Mouse (Mus musculus) left cerebral cortex, adult 2 months (tissue): ENCODE measurements around the gene Klhl29. TPM values are rescaled to one million over a fixed set of nuclear protein-coding genes. Genes with fewer than 3 reads are reported as not detected.

ENCODE experiments used
- DNase-seq, 2 experiments: peaks; one replicate each; pipeline ENCODE4 v3.0.0; 2021 to 2022; ENCODE audit warnings: low spot score in 2 of 2, mixed read lengths in 1 of 2; ENCODE audit errors: extremely low spot score in 1 of 2
- H3K27ac ChIP-seq: fragments of 200-600 bp; 2 replicates; pipeline ENCODE4 v1.8.1; 2022
- H3K4me3 ChIP-seq: fragments of 200-600 bp; 2 replicates; pipeline ENCODE4 v1.8.1; 2022
- CTCF ChIP-seq: fragments of 200-600 bp; IDR thresholded peaks from 2 replicates; pipeline ENCODE4 v1.8.1; 2022; ENCODE audit warnings: antibody characterized with exemption, mild to moderate bottlenecking, moderate library complexity
- intact Hi-C: fragments of 180-260 bp; cut with DNase I; formaldehyde crosslinking; loops from one replicate; pipeline ENCODE4 v1.15.1; 2025
- long read RNA-seq, 2 experiments: library from polyadenylated mRNA; stranded (forward); transcript quantifications; one replicate each; pipeline ENCODE4 v2.0.0; 2021; ENCODE audit warnings: borderline mapping rate in 2 of 2
- total RNA-seq, 2 experiments: library from RNA; stranded (reverse); gene quantifications; 2 replicates each; pipeline ENCODE4 v1.2.3; 2021

Klhl29 gene
- total RNA-seq, result 10 to 100 TPM; 43.2 to 44.3 TPM
- long read RNA-seq, experiment 1, partial matches to known transcripts, result 1 of 10 reads
- long read RNA-seq, experiment 1, other reads (novel, unspliced or antisense), result 9 of 10 reads
- long read RNA-seq, experiment 2, partial matches to known transcripts, result 0 of 4 reads
- long read RNA-seq, experiment 2, other reads (novel, unspliced or antisense), result 4 of 4 reads

DNA sequence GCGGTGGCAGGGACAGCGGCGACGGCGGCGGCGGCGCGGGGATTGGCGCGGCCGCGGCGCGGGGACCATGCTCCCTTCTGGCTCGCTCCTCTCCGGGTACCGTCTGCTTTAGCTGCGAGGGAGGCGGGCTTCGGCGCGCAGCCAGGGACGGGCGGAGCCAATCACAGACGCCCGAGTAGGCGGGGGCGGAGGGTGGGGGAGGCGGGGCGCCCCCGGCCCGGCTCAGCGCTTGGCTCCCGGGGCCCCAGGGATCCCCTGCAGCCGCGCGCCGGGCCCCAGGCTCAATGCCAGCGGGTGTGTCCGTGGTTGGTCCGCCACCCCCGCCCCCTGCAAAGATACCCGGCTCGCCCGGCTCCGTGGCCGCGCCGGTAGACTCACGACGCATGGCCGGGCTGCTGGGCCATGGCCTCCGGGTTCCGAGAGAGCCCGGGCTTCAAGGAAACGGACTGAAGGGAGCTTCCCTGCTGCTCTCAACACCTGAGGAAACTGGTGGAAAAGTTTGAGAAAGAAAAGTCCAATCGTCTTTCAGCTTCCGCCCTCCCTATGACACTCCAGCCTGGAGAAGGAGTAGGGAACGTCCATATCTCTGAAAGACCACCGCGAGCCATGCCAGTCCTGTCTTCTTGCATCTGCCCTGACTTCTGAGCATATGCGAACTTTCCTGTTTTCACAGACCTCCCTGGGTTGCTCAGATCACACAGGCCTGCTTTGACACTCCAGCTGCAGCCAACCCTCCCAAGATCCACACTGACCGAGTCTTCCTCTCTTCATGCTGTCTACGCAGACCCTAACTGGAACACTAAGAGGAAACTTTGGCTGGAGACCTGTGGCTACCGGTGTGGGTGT lies at the start of gene Klhl29:
Klhl29 (minus strand) TSS at position 67 of the 846 bp plus-strand sequence.
- DNase-seq, result peak; percentile 81 to 84
- intact Hi-C loops, result loop anchor here (5.0 to 10.0 kb wide), 3 partner anchors 131 to 1259 kb away; no protein-coding TSS in a partner anchor
- peak within 1 kb of the TSS; percentile 99 for H3K27ac ChIP-seq
- H3K4me3 ChIP-seq, result peak within 1 kb of the TSS; percentile 71
- no peak for TF ChIP-seq CTCF

DNA sequence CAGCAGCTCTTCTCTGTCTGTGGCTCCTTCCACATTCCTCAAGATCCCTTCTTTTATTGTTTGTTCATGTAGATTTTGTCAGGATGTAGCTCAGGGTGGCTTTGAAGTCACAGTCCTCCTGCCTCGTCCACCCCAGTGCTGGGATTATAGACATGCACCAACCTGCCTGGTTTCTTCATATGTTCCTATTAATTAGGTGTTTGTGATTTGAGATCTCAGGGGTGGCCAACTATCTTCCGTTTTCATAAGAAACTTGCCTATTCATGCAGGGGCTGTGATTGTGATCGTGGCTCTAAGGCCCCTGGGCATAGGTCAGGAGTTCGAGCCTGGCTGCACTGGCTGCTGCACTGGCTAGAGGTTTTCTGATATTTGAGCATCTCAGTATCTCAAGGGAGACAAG lies 49.8 kb upstream of the Klhl29 start:
- no peak for DNase-seq
- intact Hi-C loops, result no loop called here
- TF ChIP-seq CTCF, result no peak
- no peak overlapping the region for H3K4me3 ChIP-seq
- H3K27ac ChIP-seq, result no peak overlapping the region

DNA sequence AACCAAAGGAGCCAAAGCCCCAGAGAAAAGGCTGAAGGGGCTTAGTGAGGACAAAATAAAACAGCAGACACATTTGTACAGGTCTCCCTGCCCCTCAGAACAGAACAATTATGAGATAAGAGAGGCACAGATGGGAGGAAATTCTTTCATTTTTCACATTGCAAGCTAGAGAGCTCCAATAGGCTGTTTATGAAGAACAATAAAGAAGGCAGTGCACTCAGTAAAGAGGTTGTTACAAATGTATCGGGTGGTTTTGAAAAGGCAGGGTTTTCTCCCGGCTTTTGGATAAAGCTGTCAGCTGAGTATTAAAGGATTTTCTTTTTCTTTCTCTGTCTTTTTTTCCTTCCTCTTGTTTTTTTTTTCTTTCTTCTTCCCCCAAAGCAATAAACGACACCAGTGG lies 40.3 kb upstream of the Klhl29 start:
- no peak overlapping the region for H3K4me3 ChIP-seq
- intact Hi-C loops, result no loop called here
- H3K27ac ChIP-seq, result no peak overlapping the region
- TF ChIP-seq CTCF, result no peak
- DNase-seq, result no peak

DNA sequence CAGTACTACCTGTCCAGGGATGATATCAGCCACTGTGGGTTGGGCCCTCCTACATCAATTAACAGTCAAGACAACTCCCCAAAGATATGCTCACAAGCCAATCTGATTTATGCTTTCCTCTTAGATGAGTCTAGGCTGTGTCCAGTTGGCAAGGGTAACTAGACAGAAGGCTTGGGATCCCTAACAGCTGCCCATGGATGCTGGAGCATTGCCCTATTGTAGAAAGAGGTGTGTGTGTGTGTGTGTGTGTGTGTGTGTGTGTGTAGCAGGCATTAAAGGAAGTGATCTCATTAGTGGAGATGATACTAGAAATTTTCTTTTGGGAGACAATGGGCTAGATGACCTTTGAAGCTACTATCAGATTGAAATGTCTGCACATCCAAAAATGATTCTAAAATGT lies 38.5 kb upstream of the Klhl29 start:
- intact Hi-C loops, result no loop called here
- no peak for DNase-seq
- TF ChIP-seq CTCF, result no peak
- no peak overlapping the region for H3K27ac ChIP-seq
- H3K4me3 ChIP-seq, result no peak overlapping the region

DNA sequence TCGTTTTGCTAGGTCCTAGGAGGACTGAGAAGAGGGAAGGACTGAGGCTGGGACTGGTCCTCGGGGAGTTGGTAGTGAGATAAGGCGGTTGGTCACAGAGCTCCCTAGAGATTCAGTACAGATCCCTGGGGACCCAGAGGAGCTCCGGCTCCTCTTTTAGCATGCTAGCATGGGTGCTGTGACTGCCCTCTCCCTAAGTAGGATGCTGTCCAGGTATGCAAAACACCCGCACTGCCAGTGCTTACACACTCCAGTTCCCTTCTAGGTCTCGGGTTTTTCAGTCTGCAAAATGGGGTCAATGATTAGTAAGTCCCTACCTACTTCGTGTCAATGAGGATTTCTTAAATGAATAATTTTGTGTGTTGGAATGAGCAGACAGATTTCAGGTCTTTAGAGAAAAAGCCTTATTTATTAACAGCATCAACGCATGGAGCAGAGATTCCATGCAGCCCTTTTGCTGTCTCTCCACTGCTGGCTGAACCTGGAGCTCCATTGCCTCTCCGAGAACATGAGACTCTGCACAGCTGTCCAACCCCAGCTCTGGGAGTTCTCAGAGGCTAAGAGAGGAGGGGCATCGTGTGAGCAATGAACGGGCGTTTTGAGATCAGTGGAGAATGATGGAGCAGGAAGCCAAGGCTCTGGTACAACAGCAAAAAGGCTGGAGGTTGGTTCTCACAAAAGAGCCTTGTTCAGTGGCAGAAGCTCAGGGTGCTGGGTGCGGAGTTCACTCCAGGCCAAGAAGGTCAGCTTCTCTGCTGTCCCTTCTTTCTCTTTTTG lies 36.5 kb upstream of the Klhl29 start:
- TF ChIP-seq CTCF, result no peak
- Histone ChIP-seq H3K4me3 (no peak overlapping the region), H3K27ac (no peak overlapping the region)
- intact Hi-C loops, result no loop called here
- DNase-seq, result no peak

DNA sequence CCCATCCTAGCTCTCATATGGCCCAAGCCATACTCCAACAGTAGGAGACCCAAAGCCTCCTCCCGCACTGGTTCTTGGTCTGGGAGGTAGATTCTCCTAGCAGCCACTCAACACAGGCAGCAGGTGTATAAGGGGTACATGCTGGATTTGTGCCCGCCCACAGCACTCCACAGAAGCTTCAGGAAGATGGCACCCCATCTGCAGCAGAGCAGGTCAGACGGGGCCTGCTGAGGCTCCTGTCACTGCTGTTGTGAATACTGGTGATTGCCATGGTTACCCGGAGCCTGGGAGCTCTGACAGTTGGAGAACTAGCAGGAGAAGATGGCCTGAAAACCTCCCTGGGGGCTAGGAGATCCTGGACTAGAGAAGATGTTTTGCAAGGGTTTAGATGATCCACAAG lies 35.9 kb upstream of the Klhl29 start:
- DNase-seq, result no peak
- no peak overlapping the region for H3K27ac ChIP-seq
- TF ChIP-seq CTCF, result no peak
- no peak overlapping the region for H3K4me3 ChIP-seq
- intact Hi-C loops, result no loop called here

DNA sequence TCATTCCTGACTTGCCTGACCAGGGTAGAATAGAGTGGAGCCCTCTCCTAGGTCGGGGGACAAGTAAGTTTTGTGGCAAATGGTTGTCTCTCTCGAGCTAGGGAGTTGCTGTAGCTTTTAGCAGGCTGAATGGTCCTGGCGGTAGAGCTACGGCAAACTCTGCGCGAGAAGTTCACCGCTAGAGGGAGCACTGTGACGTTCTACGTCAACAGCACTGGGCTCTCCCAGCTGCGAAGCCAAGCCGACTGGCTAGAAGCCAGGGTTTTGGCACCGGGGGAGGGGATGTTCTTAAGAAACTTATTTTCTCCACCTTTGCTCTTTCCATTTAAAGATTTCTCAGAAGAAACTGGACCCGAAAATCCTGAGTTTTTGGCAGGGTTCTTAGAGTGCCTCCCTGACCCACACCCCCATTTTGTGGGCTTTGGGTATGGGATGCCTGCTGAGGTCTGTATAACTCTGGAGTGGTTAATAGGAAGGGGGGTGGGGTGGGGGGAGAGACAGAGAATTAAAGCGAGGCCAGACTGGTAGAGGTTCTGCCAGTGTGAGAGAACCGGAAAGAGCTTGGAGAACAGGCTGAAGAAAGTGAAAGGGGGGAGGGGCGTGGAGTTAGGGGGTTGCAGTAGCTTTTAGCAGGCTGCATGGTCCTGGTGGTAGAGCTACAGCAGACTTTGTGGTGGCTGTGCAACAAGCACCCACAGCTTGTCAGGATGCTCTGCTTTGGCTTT lies 35.1 kb upstream of the Klhl29 start:
- Histone ChIP-seq H3K4me3 (no peak overlapping the region), H3K27ac (no peak overlapping the region)
- intact Hi-C loops, result no loop called here
- DNase-seq, result peak; percentile 83 to 87
- TF ChIP-seq CTCF, result peak; percentile 87

DNA sequence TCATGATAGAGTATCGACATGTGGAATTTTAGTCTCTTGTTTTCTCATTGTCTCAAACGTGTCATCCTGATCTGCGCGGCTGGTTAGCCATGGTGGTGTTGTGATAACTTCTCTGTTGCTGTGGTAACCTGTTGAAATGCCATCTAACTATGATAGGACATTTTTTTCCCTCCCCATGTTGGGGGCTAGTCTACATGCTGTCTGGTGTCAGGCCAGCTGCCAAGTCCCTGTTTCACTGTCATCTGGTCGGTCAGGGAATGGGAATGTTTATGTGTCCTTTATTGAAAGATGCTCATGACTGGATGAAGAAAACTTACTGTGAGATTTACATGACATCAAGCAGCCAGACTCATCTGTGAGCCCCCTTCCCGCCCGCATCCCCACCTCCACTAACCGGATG lies 31.7 kb upstream of the Klhl29 start:
- Histone ChIP-seq H3K4me3 (no peak overlapping the region), H3K27ac (no peak overlapping the region)
- intact Hi-C loops, result no loop called here
- TF ChIP-seq CTCF, result no peak
- DNase-seq, result no peak

DNA sequence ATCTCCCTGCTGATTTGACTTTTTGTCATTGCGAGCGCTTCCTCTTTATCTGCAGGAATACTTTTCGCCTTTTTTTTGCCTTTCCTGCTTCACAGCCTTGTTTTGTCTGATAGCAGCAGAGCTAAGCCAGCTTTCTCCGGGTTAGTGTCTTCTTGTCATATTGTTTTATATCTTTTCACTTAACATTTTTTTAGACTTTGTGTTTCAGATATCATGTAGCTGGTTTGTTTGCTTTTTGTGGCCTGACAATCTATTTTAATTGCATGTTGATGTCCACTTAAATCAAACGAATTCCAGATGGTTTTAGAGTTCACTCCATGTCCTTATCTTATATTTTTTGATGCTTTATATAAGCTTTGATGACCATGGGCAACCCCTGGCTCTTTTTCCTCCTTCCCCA lies 21.9 kb upstream of the Klhl29 start:
- TF ChIP-seq CTCF, result no peak
- intact Hi-C loops, result no loop called here
- DNase-seq, result no peak
- no peak overlapping the region for H3K4me3 ChIP-seq
- H3K27ac ChIP-seq, result no peak overlapping the region

DNA sequence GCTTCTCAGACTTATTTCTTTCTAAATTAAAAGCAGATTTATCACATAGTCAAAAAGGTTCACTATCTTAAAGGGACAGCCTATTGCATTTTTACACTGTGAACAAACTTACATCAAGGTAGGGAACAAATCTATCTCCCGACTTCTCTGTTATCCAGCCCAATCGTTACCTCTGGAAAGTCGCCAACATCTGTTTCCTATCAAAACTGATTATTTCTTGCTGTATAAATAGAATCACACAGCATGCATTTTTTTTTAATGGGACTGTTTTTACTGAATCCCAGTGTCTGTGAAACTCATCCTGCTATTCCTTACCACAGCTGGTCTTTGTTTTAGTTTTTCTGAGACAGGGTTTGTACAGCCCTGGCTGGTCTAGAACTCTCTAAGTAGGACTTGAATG lies 19.7 kb upstream of the Klhl29 start:
- TF ChIP-seq CTCF, result no peak
- DNase-seq, result no peak
- H3K4me3 ChIP-seq, result no peak overlapping the region
- intact Hi-C loops, result no loop called here
- H3K27ac ChIP-seq, result no peak overlapping the region

DNA sequence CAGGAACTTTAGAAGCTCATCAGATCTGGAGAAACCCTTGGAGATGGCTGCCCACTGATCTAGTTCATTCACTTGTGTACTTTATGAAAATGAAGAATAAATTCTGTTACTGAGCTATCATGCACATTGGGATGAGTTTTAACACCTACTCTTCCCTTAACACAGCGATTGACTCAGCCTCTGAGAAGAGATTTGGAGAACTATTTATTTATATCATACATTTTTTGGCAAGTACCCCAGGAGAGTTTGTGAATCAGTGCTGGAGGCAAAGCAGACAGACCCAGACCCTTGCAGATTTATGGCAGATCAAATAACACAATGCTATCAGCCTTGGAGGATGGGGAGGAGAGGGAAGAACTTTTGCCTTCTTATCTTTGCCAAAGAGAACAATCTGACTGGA lies 11.6 kb upstream of the Klhl29 start:
- TF ChIP-seq CTCF, result no peak
- DNase-seq, result no peak
- Histone ChIP-seq H3K27ac (peak overlapping the region; percentile 15; the same call in 1 of the 2 replicates), H3K4me3 (no peak overlapping the region)
- intact Hi-C loops, result no loop called here
